Mouse (Mus musculus) liver, embryonic 16.5 days (tissue): ENCODE data around the gene Plcd3. TPM values are rescaled to one million over a fixed set of nuclear protein-coding genes. Genes with fewer than 3 reads are reported as not detected.

Experiments used
- ATAC-seq: fragments of 200-750 bp; cut with Nextera tagmentation; 2 replicates; pipeline ENCODE4 v1.8.0; 2017; ENCODE audit warnings: low read depth, mild to moderate bottlenecking, moderate number of reproducible peaks, moderate library complexity
- H3K27ac ChIP-seq: fragments of 300-500 bp; sonication (generic); 2 replicates; pipeline ENCODE4 v1.5.1; 2014; ENCODE audit warnings: mild to moderate bottlenecking, low read length
- H3K27me3 ChIP-seq: fragments of 300-500 bp; sonication (generic); 2 replicates; pipeline ENCODE4 v1.6.1; 2014; ENCODE audit warnings: low read depth, low read length, mixed read lengths; ENCODE audit not compliant: control insufficient read depth, insufficient read depth
- H3K36me3 ChIP-seq: fragments of 300-500 bp; sonication (generic); 2 replicates; pipeline ENCODE4 v1.6.1; 2014; ENCODE audit warnings: mild to moderate bottlenecking; ENCODE audit not compliant: control insufficient read depth, insufficient read depth
- H3K4me1 ChIP-seq: fragments of 300-500 bp; sonication (generic); 2 replicates; pipeline ENCODE4 v1.6.1; 2014; ENCODE audit warnings: low read depth, low read length, mixed read lengths; ENCODE audit not compliant: control insufficient read depth
- H3K4me2 ChIP-seq: fragments of 300-500 bp; sonication (generic); 2 replicates; pipeline ENCODE4 v1.6.1; 2014; ENCODE audit warnings: low read depth, low read length, mixed read lengths
- H3K4me3 ChIP-seq: fragments of 300-500 bp; sonication (generic); 2 replicates; pipeline ENCODE4 v1.5.1; 2014; ENCODE audit warnings: low read depth, mild to moderate bottlenecking, low read length
- H3K9ac ChIP-seq: fragments of 300-500 bp; sonication (generic); 2 replicates; pipeline ENCODE4 v1.6.1; 2014; ENCODE audit warnings: low read depth, low read length
- H3K9me3 ChIP-seq: fragments of 300-500 bp; sonication (generic); replicated peaks from 2 replicates; pipeline ENCODE4 v1.6.1; 2016; ENCODE audit warnings: low read length; ENCODE audit not compliant: control insufficient read depth
- WGBS: fragments of 180-500 bp; shearing (Covaris S2); extraction: QIAGEN DNeasy Blood & Tissue Kit; methylation state at CpG from one replicate; pipeline ENCODE4 v1.1.7; 2014; ENCODE audit not compliant: insufficient replicate concordance; 5-methylcytosine and 5-hydroxymethylcytosine counted together
- polyA plus RNA-seq: library from polyadenylated mRNA; unstranded; fragments of >200 nt; fragmentation: Nextera tagmentation; extraction: Ambion mirVana; gene quantifications from 2 replicates; pipeline ENCODE4 v1.2.1, GENCODE M21; 2015

The Plcd3 gene
- polyA plus RNA-seq, 1 experiment from 2014 or later = 0.40 TPM

GRCm38 (mm10) chr11:103027570-103028175 is 73.8 kb downstream of the Plcd3 start:
- peak overlapping the region; percentile 83 for H3K4me3 ChIP-seq
- no peaks in the 10 kb centered on the region for H3K27me3 ChIP-seq
- peak overlapping the region; percentile 92 for H3K27ac ChIP-seq
- peak overlapping the region; percentile 83 for H3K9ac ChIP-seq
- H3K4me2 ChIP-seq = peak overlapping the region; percentile 75
- peaks cover 18% of the 10 kb centered on the region for H3K4me1 ChIP-seq
- peaks cover 4% of the 10 kb centered on the region for H3K36me3 ChIP-seq
- H3K9me3 ChIP-seq = no peaks in the 10 kb centered on the region
- ATAC-seq = no peak
- 3% methylated on average over 8 of the region's 8 CpGs for WGBS

DNA sequence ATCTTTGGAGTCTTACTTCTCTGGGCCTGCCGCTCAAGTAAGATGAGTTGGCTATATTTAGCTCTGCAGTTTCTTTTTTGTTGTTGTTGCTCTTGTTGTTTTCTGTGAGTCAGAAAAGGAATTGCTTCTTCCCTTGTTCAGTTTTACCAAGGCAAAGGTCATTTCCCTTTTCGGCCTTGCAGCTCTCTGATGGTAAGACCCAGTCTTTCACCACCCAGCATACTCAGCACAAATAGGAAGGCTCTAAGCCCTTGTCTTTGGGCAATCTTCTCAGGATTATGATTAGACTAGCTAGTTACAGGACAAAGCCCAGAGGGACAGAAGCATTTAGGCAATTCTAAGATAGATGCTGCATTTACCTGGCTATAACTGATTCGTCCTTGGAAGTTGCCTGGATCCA is 74.6 kb downstream of the Plcd3 start:
- 67% methylated on average over 3 of the region's 3 CpGs for WGBS
- ATAC-seq = no peak
- Histone ChIP-seq H3K36me3 (peaks cover 4% of the 10 kb centered on the region), H3K27ac (peak overlapping the region; percentile 92), H3K4me3 (peak overlapping the region; percentile 83), H3K4me1 (peaks cover 18% of the 10 kb centered on the region), H3K9ac (peak overlapping the region; percentile 83; the same call in 1 of the 2 replicates), H3K9me3 (no peaks in the 10 kb centered on the region), H3K27me3 (no peaks in the 10 kb centered on the region), H3K4me2 (peak overlapping the region; percentile 75)

DNA sequence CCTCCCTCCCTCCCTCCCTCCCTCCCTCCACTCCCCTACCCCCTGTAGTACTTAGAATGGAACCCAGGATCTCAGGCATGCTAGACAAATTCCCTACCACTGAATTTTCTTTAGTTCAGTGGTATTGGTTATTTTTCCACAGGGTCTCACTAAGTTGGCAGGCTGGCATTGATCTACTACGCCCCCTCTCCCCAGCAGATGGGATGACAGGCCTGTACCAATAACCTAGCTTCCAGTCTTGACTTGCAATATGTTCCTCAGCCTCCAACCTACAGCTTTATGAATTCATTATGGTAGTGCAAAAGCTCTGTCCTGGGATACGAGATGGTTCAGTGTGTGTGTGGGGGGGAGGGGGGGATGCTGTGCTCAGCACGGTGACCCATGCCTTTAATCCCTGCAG is 77.5 kb downstream of the Plcd3 start:
- no peaks in the 10 kb centered on the region for H3K27me3 ChIP-seq
- ATAC-seq = no peak
- no peak overlapping the region for H3K4me2 ChIP-seq
- WGBS = 88% methylated on average over 3 of the region's 3 CpGs
- no peaks in the 10 kb centered on the region for H3K9me3 ChIP-seq
- peaks cover 9% of the 10 kb centered on the region for H3K4me1 ChIP-seq
- peaks cover 4% of the 10 kb centered on the region for H3K36me3 ChIP-seq
- no peak overlapping the region for H3K27ac ChIP-seq
- H3K9ac ChIP-seq = no peak overlapping the region
- H3K4me3 ChIP-seq = no peak overlapping the region

- no peak overlapping the region for H3K9ac ChIP-seq
- no peak overlapping the region for H3K4me3 ChIP-seq
- no peaks in the 10 kb centered on the region for H3K9me3 ChIP-seq
- H3K27ac ChIP-seq = no peak overlapping the region
- H3K4me1 ChIP-seq = peaks cover 12% of the 10 kb centered on the region
- peaks cover 4% of the 10 kb centered on the region for H3K36me3 ChIP-seq
- H3K27me3 ChIP-seq = no peaks in the 10 kb centered on the region
- WGBS = 74% methylated on average over 3 of the region's 3 CpGs
- no peak for ATAC-seq
- H3K4me2 ChIP-seq = no peak overlapping the region
Measured at GRCm38 (mm10) chr11:103020713-103021335, 80.6 kb downstream of the Plcd3 start.

Other genes with a start within 250 kb of the Plcd3 start
- 87.3 and 98.5 TPM in 2 replicates for gene Eftud2, start 220.7 kb downstream of the Plcd3 start, polyA plus RNA-seq
- 0.93 and 1.2 TPM in 2 replicates for gene Ccdc103, start 220.5 kb downstream of the Plcd3 start, polyA plus RNA-seq
- gene Fam187a, start 216.5 kb downstream of the Plcd3 start, polyA plus RNA-seq = not detected in 2 replicates
- gene Gfap, start 200.7 kb downstream of the Plcd3 start, polyA plus RNA-seq = 7.4 and 8.3 TPM in 2 replicates
- 10.9 and 11.0 TPM in 2 replicates for gene Kif18b, start 176.5 kb downstream of the Plcd3 start, polyA plus RNA-seq
- gene C1ql1, start 155.0 kb downstream of the Plcd3 start, polyA plus RNA-seq = 0.13 TPM in 1 of 2 replicates, not detected in the other
- 32.1 and 36.6 TPM in 2 replicates for gene Nmt1, start 73.5 kb downstream of the Plcd3 start, polyA plus RNA-seq
- 22.9 and 29.0 TPM in 2 replicates for gene Dcakd, start 73.3 kb downstream of the Plcd3 start, polyA plus RNA-seq
- gene Acbd4, start within 50 bp of the Plcd3 start, polyA plus RNA-seq = 51.3 and 54.4 TPM in 2 replicates
- 1.7 and 1.9 TPM in 2 replicates for gene Hexim1, start 14.6 kb upstream of the Plcd3 start, polyA plus RNA-seq
- 5.2 and 5.7 TPM in 2 replicates for gene Hexim2, start 30.8 kb upstream of the Plcd3 start, polyA plus RNA-seq
- 5.2 and 6.3 TPM in 2 replicates for gene Fmnl1, start 69.4 kb upstream of the Plcd3 start, polyA plus RNA-seq
- not detected in 2 replicates for gene 1700023F06Rik, start 106.9 kb upstream of the Plcd3 start, polyA plus RNA-seq
- gene Spata32, start 116.8 kb upstream of the Plcd3 start, polyA plus RNA-seq = not detected in 2 replicates
- gene Map3k14, start 165.8 kb upstream of the Plcd3 start, polyA plus RNA-seq = 0.56 and 0.64 TPM in 2 replicates